Mouse (Mus musculus) small intestine, adult 2 months (tissue): ENCODE measurements around the gene Sik3.

Experiments used
- CTCF ChIP-seq: fragments of 200-500 bp; IDR thresholded peaks from 2 replicates; pipeline ENCODE4 v1.5.1; 2012; ENCODE audit warnings: low read depth, mild to moderate bottlenecking, control low read depth, inconsistent platforms, low read length, moderate library complexity, mixed read lengths; ENCODE audit not compliant: insufficient replicate concordance, insufficient read length; ENCODE audit errors: extremely low read depth
- POLR2A ChIP-seq: fragments of 200-500 bp; IDR thresholded peaks from 2 replicates; pipeline ENCODE4 v1.6.1; 2012; ENCODE audit warnings: low read depth, mild to moderate bottlenecking, control low read depth, inconsistent platforms, low read length, moderate library complexity

DNA sequence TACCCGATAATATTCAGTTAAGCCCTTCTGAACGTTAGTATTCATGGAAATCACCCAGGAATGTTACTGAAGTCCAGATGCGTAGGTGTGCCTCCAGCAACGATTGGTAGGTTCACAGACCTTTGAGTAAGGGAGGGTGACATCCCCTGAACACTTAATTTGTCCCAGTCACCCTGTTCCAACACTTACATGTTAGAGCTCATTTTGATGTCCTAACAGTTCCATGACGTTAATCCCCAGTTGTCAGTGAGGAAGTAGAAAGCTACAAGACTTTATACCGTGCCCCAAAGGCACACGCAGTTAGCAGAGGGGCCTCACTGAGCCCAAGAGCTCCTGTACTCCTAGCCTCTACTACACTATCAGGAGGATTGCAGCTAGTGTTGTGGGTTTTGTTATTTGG is 36.9 kb downstream of the Sik3 start:
- TF ChIP-seq CTCF (no peak), POLR2A (no peak)
